Mouse (Mus musculus) midbrain, embryonic 15.5 days (tissue): Measurements from ENCODE around the gene Cygb. TPM values are rescaled to one million over a fixed set of nuclear protein-coding genes. Genes with fewer than 3 reads are reported as not detected.

Experiments
- ATAC-seq: fragments of 200-750 bp; cut with Nextera tagmentation; replicated peaks from 2 replicates; pipeline ENCODE4 v1.8.0; 2017; ENCODE audit warnings: moderate TSS enrichment
- H3K27ac ChIP-seq: fragments of 300-500 bp; sonication (generic); 2 replicates; pipeline ENCODE4 v1.5.1; 2015; ENCODE audit warnings: mild to moderate bottlenecking, inconsistent platforms
- H3K27me3 ChIP-seq: fragments of 300-500 bp; sonication (generic); replicated peaks from 2 replicates; pipeline ENCODE4 v1.6.1; 2015; ENCODE audit warnings: inconsistent platforms
- H3K36me3 ChIP-seq: fragments of 300-500 bp; sonication (generic); replicated peaks from 2 replicates; pipeline ENCODE4 v1.6.1; 2015; ENCODE audit warnings: inconsistent platforms
- H3K4me1 ChIP-seq: fragments of 300-500 bp; sonication (generic); 2 replicates; pipeline ENCODE4 v1.6.1; 2015; ENCODE audit warnings: inconsistent platforms
- H3K4me2 ChIP-seq: fragments of 300-500 bp; sonication (generic); 2 replicates; pipeline ENCODE4 v1.6.1; 2015; ENCODE audit warnings: inconsistent platforms, mild to moderate bottlenecking, moderate library complexity
- H3K4me3 ChIP-seq: fragments of 300-500 bp; sonication (generic); 2 replicates; pipeline ENCODE4 v1.5.1; 2015; ENCODE audit warnings: mild to moderate bottlenecking, inconsistent platforms
- H3K9ac ChIP-seq: fragments of 300-500 bp; sonication (generic); 2 replicates; pipeline ENCODE4 v1.6.1; 2015; ENCODE audit warnings: mild to moderate bottlenecking, inconsistent platforms
- H3K9me3 ChIP-seq: fragments of 300-500 bp; sonication (generic); 2 replicates; pipeline ENCODE4 v1.6.1; 2016; ENCODE audit warnings: inconsistent platforms
- WGBS: fragments of 180-500 bp; shearing (Covaris S2); methylation state at CpG from one replicate; pipeline ENCODE4 v1.1.7; 2015; ENCODE audit warnings: mixed read lengths; 5-methylcytosine and 5-hydroxymethylcytosine counted together
- polyA plus RNA-seq: library from polyadenylated mRNA; unstranded; fragments of >200 nt; fragmentation: Nextera tagmentation; extraction: Ambion mirVana; gene quantifications from 2 replicates; pipeline ENCODE4 v1.2.1, GENCODE M21; 2015

The Cygb gene
- 23.3 and 24.4 TPM in 2 replicates for polyA plus RNA-seq

DNA sequence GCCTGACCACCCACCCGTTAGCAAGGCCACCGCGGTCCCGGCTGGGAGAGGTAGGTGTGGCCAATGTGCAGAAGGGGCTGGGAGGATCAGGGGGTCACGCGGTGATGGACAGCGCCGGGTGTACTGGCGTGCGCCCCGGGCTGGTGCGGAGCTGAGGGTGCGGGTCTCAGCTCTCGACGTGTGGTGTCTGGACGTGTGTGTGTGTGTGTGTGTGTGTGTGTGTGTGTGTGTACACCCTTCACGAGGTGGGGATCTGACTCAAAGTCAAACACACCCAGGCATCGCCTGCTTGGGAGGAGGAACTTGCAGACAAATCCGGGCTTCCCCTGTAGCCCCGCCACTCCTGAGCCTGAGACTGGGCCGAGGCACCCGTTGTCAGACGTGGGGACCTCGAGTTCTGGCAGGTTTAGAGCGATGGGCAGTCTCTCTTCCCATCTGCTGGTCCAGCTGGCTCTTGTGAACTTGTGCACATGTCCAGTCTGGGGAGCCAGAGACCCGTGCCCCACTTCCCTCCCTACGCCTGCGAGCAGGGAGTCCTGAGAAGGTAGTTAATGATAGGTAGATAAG lies at the start of gene Cygb:
Gene Cygb (minus strand): TSS at position 59 of the 567 bp plus-strand sequence.
- peak within 1 kb of the TSS; percentile 93 for H3K4me2 ChIP-seq
- H3K36me3 ChIP-seq, result no peaks in the 10 kb centered on the region
- peaks cover 34% of the 10 kb centered on the region for H3K4me1 ChIP-seq
- peaks cover 4% of the 10 kb centered on the region; the same call in 1 of the 2 replicates for H3K27me3 ChIP-seq
- peak; percentile 32; the same call in 1 of the 2 replicates for ATAC-seq
- H3K27ac ChIP-seq, result peak within 1 kb of the TSS; percentile 4; the same call in 1 of the 2 replicates
- 6% methylated on average over 28 of the region's 28 CpGs for WGBS
- H3K9ac ChIP-seq, result peak within 1 kb of the TSS; percentile 73
- peak within 1 kb of the TSS; percentile 62 for H3K4me3 ChIP-seq
- no peaks in the 10 kb centered on the region for H3K9me3 ChIP-seq

DNA sequence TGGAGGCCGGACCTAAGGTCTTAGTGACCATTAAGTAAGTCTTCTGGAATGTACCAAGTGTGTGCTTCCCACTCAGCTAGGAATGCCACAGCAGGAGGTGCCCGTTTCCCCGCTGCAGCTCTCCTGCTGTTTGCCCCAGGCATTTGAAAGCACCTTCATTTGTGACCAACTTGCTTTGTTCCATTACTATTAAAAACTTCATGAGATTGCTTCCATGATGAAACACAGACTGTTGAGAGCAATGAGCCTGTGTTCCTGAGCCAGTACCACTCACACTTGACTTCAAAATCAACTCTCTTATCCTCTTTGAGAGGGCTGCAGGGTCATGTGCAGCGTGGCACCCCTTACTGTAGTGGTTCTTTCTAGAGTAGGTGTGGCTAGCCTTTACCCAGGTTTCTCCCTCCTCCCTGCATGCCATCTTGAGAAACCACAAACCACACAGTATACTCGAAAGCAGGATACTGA lies 47.3 kb upstream of the Cygb start:
- Histone ChIP-seq H3K4me3 (no peak overlapping the region), H3K27me3 (no peaks in the 10 kb centered on the region), H3K4me1 (no peaks in the 10 kb centered on the region), H3K36me3 (no peaks in the 10 kb centered on the region), H3K9ac (no peak overlapping the region), H3K27ac (no peak overlapping the region), H3K9me3 (no peaks in the 10 kb centered on the region), H3K4me2 (no peak overlapping the region)
- 42% methylated on average over 5 of the region's 5 CpGs for WGBS
- ATAC-seq, result no peak

DNA sequence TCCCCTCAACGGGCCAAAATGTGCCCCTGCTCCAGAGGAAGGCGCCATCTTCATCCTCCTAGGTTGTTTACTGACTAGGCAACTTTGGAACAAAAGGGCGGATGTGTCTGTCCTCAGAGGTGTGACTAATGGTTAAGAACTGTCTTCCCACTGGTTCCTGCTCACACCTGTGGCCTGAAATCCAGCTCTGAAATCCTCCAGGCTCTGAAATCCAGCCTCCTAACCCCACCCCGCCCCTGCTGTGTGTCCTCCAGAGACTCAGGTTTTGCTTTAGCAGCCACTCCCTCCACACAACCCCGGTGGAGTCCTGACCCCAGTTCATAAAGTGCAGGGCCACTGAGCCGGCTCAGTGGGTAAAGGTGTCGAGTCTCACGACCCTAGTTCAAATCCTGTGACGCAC lies 43.4 kb upstream of the Cygb start:
- no peak for ATAC-seq
- 75% methylated on average over 9 of the region's 9 CpGs for WGBS
- Histone ChIP-seq H3K27me3 (peaks cover 33% of the 10 kb centered on the region), H3K4me1 (peaks cover 10% of the 10 kb centered on the region), H3K27ac (no peak overlapping the region), H3K9me3 (no peaks in the 10 kb centered on the region), H3K9ac (no peak overlapping the region), H3K4me3 (no peak overlapping the region), H3K36me3 (no peaks in the 10 kb centered on the region), H3K4me2 (no peak overlapping the region)

DNA sequence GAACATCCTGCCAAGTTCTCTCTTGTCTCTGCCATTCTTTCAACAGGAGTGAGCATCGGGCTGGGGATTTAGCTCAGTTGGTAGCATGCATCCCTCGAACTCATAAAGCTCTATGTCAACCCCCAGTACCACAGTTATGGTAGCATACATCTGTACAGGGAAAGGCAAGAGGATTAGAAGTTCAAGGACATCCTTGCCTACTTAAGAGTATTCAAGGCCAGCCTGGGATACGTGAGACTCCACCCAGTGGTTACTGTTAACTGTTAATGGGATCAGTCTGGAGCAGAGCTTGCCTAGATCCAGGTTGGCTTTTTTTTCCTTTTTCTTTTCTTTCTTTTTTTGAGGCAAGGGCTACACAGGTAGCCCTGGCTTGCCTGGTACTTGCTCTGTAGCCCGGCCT lies 42.3 kb upstream of the Cygb start:
- Histone ChIP-seq H3K9me3 (no peaks in the 10 kb centered on the region), H3K4me1 (peaks cover 10% of the 10 kb centered on the region), H3K4me3 (no peak overlapping the region), H3K36me3 (no peaks in the 10 kb centered on the region), H3K9ac (no peak overlapping the region), H3K27me3 (peaks cover 34% of the 10 kb centered on the region), H3K4me2 (no peak overlapping the region), H3K27ac (no peak overlapping the region)
- WGBS, result 80% methylated on average over 4 of the region's 4 CpGs
- no peak for ATAC-seq

DNA sequence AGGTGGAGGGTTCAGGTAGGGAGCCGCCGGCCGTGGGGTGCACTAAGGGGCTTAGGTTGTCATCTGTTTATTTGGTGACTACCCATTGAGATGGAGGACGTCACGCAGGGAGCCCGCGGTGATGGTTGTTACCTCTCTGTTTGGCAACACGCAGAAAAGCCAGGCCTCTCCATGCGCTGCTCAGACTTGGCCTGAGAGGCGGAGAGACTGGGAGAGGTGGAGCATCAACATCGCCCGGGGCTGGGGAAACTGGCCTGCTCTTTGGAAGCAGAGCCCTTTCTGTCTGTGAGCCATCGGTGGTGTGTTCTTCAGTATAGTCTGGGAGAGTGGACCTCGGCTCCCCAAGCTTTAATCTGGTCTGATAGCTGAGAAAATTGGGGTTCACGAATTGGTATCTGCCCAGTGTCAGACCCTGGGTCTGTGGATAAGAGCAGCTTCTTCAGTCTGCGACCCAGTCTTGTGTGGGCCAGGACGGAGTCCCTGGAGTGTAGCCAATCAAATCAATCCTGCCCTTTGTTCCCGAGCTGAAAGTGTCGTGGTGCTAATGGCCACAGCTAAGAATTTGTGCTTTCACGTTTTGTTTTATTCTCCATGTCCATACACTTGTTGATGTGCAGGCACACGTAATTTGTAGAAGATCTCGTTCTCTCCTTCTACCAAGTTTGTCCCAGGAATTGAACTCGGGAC lies 41.2 kb upstream of the Cygb start:
- Histone ChIP-seq H3K4me1 (peaks cover 10% of the 10 kb centered on the region), H3K9ac (no peak overlapping the region), H3K4me3 (no peak overlapping the region), H3K36me3 (no peaks in the 10 kb centered on the region), H3K9me3 (no peaks in the 10 kb centered on the region), H3K4me2 (no peak overlapping the region), H3K27me3 (peaks cover 34% of the 10 kb centered on the region), H3K27ac (no peak overlapping the region)
- no peak for ATAC-seq
- WGBS, result 21% methylated on average over 23 of the region's 23 CpGs

DNA sequence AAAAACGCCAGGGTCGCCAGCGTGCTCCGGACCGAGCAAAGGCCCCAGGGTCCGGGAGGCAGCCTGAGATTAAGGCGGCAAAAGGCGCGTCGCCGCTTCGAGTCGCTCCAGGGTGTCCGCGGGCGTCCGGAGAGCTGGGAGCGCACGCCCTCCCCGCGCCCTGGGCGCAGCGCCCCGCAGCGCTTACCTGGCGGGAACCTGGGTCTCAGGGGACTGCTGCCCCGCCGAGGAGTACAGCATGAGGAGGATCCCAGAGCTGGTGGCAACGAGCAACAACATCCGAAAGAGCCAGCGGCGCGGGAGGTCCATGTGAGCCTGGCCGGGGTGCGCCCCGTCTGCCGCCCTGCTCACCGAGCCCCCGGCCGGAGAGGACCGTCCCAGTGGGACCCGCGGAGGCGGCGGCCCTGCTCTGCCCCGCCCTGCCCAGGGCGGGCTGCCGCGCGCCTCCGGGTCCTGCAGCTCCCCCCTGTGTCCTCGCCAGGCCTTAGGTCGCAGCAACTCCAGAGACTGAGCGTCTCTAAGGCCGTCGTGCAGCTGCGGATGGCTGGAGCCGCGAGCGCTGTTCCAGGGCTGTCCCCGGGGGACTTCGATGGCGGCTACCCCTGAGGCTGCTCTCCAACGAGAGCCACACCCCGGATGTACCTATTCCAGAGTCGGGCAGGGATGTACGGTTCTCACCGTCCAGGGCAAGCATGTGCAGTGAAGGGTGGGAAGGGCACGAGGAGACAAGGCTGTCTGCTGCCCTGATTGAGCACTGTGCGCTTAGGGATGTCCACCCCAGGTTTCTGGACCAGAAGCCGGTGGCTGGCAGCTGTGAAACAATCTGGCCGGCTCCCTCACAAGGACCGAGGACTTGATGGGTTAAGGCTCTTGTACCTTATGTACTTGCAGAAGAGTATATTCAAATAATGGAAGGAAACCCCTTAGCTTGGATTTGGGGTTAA lies 40.4 kb upstream of the Cygb start:
- peak overlapping the region; percentile 57 for H3K4me2 ChIP-seq
- H3K36me3 ChIP-seq, result no peaks in the 10 kb centered on the region
- no peak overlapping the region for H3K27ac ChIP-seq
- H3K9me3 ChIP-seq, result no peaks in the 10 kb centered on the region
- peaks cover 10% of the 10 kb centered on the region for H3K4me1 ChIP-seq
- H3K27me3 ChIP-seq, result peaks cover 34% of the 10 kb centered on the region
- no peak overlapping the region; the same call in 1 of the 2 replicates for H3K9ac ChIP-seq
- WGBS, result 2% methylated on average over 66 of the region's 73 CpGs
- ATAC-seq, result no peak
- peak overlapping the region; percentile 35 for H3K4me3 ChIP-seq

DNA sequence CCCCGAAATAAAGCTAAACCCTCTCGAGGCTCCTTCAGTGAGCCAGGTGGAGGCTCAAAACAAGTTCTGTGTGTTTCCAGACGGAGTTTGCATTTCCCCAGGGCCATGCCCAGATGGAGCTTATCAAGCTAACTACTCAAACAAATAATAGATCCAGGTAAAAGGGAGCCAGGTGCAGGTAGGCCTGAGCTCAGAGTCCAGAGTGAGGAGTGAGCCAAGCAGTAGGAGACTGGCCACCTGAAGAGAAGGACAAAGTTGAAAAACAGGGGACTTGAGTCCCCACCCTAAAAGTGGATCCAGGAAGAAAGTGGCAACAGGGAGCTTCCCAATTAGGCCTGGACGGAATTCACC lies 39.8 kb upstream of the Cygb start:
- peak overlapping the region; percentile 57 for H3K4me2 ChIP-seq
- no peak for ATAC-seq
- H3K9ac ChIP-seq, result no peak overlapping the region
- H3K4me1 ChIP-seq, result peaks cover 10% of the 10 kb centered on the region
- 40% methylated on average over 4 of the region's 4 CpGs for WGBS
- peaks cover 34% of the 10 kb centered on the region for H3K27me3 ChIP-seq
- H3K4me3 ChIP-seq, result peak overlapping the region; percentile 35
- H3K27ac ChIP-seq, result no peak overlapping the region
- no peaks in the 10 kb centered on the region for H3K9me3 ChIP-seq
- H3K36me3 ChIP-seq, result no peaks in the 10 kb centered on the region

DNA sequence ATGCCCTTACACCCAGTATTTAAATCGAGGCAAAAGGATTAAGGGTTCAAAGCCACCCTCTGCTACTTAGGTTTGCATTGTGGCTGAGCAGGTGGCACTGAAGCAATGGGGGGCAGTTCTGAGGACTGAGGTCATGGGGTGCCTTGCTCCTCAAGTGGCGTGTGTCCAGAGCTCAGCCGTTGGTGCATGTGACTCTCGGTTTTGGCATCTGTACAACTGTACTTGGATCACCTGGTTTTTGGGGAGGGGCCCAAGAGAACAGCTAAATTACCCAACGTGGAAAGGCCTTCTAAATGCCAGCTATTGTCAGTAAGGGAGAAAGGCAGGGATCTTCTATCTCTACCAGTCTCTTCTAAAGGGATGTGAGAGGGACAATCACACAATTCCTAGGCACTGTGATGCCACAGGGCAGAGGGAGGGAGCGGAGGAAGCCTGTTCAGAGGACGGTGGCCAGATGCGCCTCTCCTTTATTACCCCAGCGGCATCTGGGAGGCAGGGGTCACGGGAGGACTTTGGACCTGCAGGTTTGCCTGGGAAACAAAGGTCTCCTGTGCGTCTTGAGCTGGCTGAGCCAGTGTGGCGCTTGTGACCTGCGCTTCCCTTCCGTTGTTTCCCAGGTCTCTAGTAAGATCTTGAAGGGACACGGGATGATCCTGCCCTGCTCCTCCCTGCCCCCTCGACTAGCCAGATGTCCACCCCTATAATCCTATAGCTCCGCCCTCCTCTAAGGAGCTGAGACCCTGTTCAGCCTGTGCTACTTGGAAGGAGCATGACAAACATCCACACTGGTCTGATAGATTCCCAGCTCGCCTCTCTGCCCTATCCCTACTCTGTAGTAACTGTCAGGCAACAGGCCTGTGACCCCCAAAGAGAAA lies 36.8 kb upstream of the Cygb start:
- Histone ChIP-seq H3K27me3 (peaks cover 30% of the 10 kb centered on the region), H3K27ac (no peak overlapping the region), H3K36me3 (no peaks in the 10 kb centered on the region), H3K4me2 (no peak overlapping the region), H3K4me1 (peaks cover 10% of the 10 kb centered on the region), H3K9ac (no peak overlapping the region), H3K9me3 (no peaks in the 10 kb centered on the region), H3K4me3 (no peak overlapping the region)
- 45% methylated on average over 18 of the region's 18 CpGs for WGBS
- ATAC-seq, result no peak

DNA sequence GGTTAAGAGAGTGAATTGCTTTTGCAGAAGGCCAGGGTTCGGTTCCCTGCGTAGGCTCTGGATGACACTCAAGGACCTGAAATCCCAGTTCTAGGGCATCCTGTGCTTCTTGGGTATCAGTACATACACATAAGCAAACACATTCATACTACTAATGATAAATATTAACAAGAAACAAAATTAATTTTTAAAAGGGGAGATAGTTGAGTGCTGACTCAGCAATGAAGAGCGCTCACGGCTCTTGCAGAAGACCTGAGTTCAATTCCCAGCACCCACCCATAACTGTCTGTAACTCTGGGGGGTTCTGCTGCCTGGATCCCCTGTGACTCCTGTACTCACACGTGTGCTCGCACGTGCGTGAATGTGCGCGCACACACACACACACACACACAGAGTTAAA lies 35.5 kb upstream of the Cygb start:
- no peak overlapping the region for H3K9ac ChIP-seq
- H3K4me2 ChIP-seq, result no peak overlapping the region
- H3K4me3 ChIP-seq, result no peak overlapping the region
- WGBS, result 95% methylated on average over 10 of the region's 10 CpGs
- H3K27ac ChIP-seq, result no peak overlapping the region
- no peaks in the 10 kb centered on the region for H3K36me3 ChIP-seq
- peaks cover 8% of the 10 kb centered on the region for H3K4me1 ChIP-seq
- no peak for ATAC-seq
- H3K9me3 ChIP-seq, result no peaks in the 10 kb centered on the region
- H3K27me3 ChIP-seq, result peaks cover 18% of the 10 kb centered on the region

DNA sequence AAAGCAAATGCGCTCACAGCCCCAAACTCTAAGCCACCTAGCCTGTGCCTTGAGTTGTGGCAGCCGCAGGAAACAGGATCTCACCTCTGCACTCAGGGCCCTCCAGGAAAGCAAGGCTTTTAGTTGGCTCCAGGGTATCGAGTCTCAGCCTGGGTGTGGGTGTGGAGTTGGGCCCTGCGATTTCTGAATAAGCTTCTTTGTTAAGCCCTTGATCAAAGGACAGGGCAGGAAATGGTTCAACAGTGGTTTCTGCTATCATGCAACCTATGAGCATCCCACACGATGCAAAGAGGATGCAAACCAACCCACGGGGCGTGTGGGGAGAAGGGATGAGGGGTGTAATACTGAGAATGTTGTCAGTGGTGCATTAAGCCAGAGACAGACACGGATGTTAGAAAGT lies 33.8 kb upstream of the Cygb start:
- H3K9ac ChIP-seq, result no peak overlapping the region
- no peak overlapping the region for H3K27ac ChIP-seq
- H3K36me3 ChIP-seq, result no peaks in the 10 kb centered on the region
- ATAC-seq, result no peak
- H3K9me3 ChIP-seq, result no peaks in the 10 kb centered on the region
- no peak overlapping the region for H3K4me3 ChIP-seq
- WGBS, result 75% methylated on average over 8 of the region's 8 CpGs
- H3K4me2 ChIP-seq, result no peak overlapping the region
- peaks cover 4% of the 10 kb centered on the region; the same call in 1 of the 2 replicates for H3K27me3 ChIP-seq
- H3K4me1 ChIP-seq, result no peaks in the 10 kb centered on the region

DNA sequence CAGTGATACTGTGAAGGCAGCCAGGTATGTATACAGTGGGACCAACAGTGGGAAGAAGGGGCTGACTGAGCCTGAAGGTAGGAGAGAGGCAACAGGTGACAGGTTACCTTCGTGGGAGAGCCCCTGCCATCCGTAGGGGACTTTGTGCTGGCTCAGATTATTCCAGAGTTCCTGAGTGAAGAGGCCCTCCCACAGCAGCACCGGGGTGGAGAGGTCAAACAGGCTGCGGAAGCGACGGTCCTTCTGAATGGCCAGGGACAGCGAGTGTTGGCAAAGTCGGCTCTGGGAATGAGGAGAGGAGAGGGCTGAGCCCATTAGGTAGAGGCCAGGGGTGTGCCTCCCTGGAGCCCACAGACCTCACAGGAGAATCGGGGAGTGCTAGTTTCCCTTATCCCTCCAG lies 31.6 kb upstream of the Cygb start:
- H3K36me3 ChIP-seq, result no peaks in the 10 kb centered on the region

More for the DNA sequence above, 31.6 kb upstream of the Cygb start:
- no peaks in the 10 kb centered on the region for H3K27me3 ChIP-seq
- H3K4me1 ChIP-seq, result no peaks in the 10 kb centered on the region
- H3K27ac ChIP-seq, result no peak overlapping the region
- no peak for ATAC-seq
- WGBS, result 79% methylated on average over 9 of the region's 9 CpGs
- H3K4me3 ChIP-seq, result no peak overlapping the region
- H3K4me2 ChIP-seq, result no peak overlapping the region
- H3K9ac ChIP-seq, result no peak overlapping the region
- H3K9me3 ChIP-seq, result no peaks in the 10 kb centered on the region
